Mouse (Mus musculus) skeletal muscle tissue, adult 2 months (tissue): ENCODE measurements around the gene Gm44596.

Experiments
- DNase-seq: peaks from one replicate; pipeline ENCODE4 v3.0.0-alpha.2; 2012; ENCODE audit warnings: low read depth, low spot score

Gene Gm44596

GRCm38 (mm10) chr6:128375192-128375591, at the start of gene Gm44596, which contains the start of gene Tex52:
Gene Gm44596, plus strand, starts transcription at chr6:128375503.
Gene Tex52, plus strand, starts transcription at chr6:128375456.
- peak; percentile 23 for DNase-seq

- DNase-seq = no peak
Observed at GRCm38 (mm10) chr6:128334397-128335124, 40.7 kb upstream of the Gm44596 start.

GRCm38 (mm10) chr6:128337467-128337866, 37.8 kb upstream of the Gm44596 start:
- DNase-seq = no peak

- no peak for DNase-seq
Observed at GRCm38 (mm10) chr6:128338876-128339275, 36.4 kb upstream of the Gm44596 start.

- DNase-seq = no peak
Observed at GRCm38 (mm10) chr6:128341956-128342723, 33.2 kb upstream of the Gm44596 start.

GRCm38 (mm10) chr6:128345623-128346022, 29.7 kb upstream of the Gm44596 start:
- DNase-seq = no peak

- DNase-seq = no peak
Observed at GRCm38 (mm10) chr6:128346782-128347181, 28.5 kb upstream of the Gm44596 start.

- DNase-seq = no peak
Observed at GRCm38 (mm10) chr6:128349711-128350110, 25.6 kb upstream of the Gm44596 start.

GRCm38 (mm10) chr6:128354140-128354539, 21.2 kb upstream of the Gm44596 start:
- DNase-seq = no peak

GRCm38 (mm10) chr6:128355201-128355681, 20.1 kb upstream of the Gm44596 start:
- no peak for DNase-seq

- DNase-seq = peak; percentile 93
Observed at GRCm38 (mm10) chr6:128355726-128356416, 19.4 kb upstream of the Gm44596 start, which contains the start of gene Tulp3. Gene Tulp3, minus strand, starts transcription at chr6:128355851.

GRCm38 (mm10) chr6:128358999-128359398, 16.3 kb upstream of the Gm44596 start:
- DNase-seq = peak; percentile 22

- DNase-seq = no peak
Observed at GRCm38 (mm10) chr6:128361901-128362300, 13.4 kb upstream of the Gm44596 start.

GRCm38 (mm10) chr6:128362381-128363006, 12.8 kb upstream of the Gm44596 start, which contains the start of the genes Rhno1 and Foxm1:
Gene Rhno1, minus strand, starts transcription at chr6:128362911.
Gene Foxm1, plus strand, starts transcription at chr6:128362967.
- DNase-seq = peak; percentile 66

GRCm38 (mm10) chr6:128363007-128363825, 12.1 kb upstream of the Gm44596 start:
- no peak for DNase-seq

- no peak for DNase-seq
Observed at GRCm38 (mm10) chr6:128364721-128365120, 10.6 kb upstream of the Gm44596 start.

GRCm38 (mm10) chr6:128366466-128366865, 8.8 kb upstream of the Gm44596 start:
- DNase-seq = no peak

GRCm38 (mm10) chr6:128370040-128370439, 5.3 kb upstream of the Gm44596 start:
- no peak for DNase-seq

GRCm38 (mm10) chr6:128376371-128377085, 1.2 kb downstream of the Gm44596 start:
- no peak for DNase-seq

GRCm38 (mm10) chr6:128379636-128380035, 4.3 kb downstream of the Gm44596 start:
- DNase-seq = no peak
